Mouse (Mus musculus): Measurements from ENCODE around the gene Kdm5a. TPM values are rescaled to one million over a fixed set of nuclear protein-coding genes. Genes with fewer than 3 reads are reported as not detected.

Gene Kdm5a
- polyA plus RNA-seq, 2 experiments = 3.8 to 17.6 TPM

- Histone ChIP-seq H3K27ac (no peak within 1 kb of the TSS), H3K9me3 (ENCODE audit: control insufficient read depth, low read length) (no peaks in the 10 kb centered on the region), H3K27me3 (ENCODE audit: control insufficient read depth, insufficient read depth, low read length) (peaks cover 50% of the 10 kb centered on the region), H3K9ac (replicated peaks) (no peak within 1 kb of the TSS), H3K4me3 (ENCODE audit: insufficient read depth in 1 of 2, low read depth in 2 of 2, low read length in 2 of 2) (peak within 1 kb of the TSS; percentile 34 to 44), H3K4me1 (replicated peaks; ENCODE audit: control insufficient read depth in 2 of 2, insufficient read depth in 2 of 2, low read length in 1 of 2) (peaks cover 0 to 3% of the 10 kb centered on the region in 2 experiments; a peak in 1 of 4 replicates), H3K4me2 (ENCODE audit: low read depth) (peak within 1 kb of the TSS; percentile 62), H3K36me3 (replicated peaks; ENCODE audit: control insufficient read depth, insufficient read depth, low read depth) (no peaks in the 10 kb centered on the region)
- TF ChIP-seq EP300 (IDR thresholded peaks at IDR 0.05; ENCODE audit: low read depth) (no peak), CTCF (IDR thresholded peaks at IDR 0.05; ENCODE audit: low read depth) (no peak)
- DNase-seq (ENCODE audit: low read depth in 3 of 3, low spot score in 3 of 3) = no peak
- WGBS (ENCODE audit: insufficient replicate concordance) = under 1% methylated on average over 79 of the region's 84 CpGs
- ATAC-seq (ENCODE audit: insufficient read depth) = no peak
Measured at GRCm38 (mm10) chr6:120493374-120494181, 129.7 kb downstream of the Kdm5a start, which contains the start of gene Tmem121b. Gene Tmem121b, minus strand, starts transcription at chr6:120493807.

Other genes with a start within 250 kb of the Kdm5a start
- gene D330020A13Rik, start 69.8 kb upstream of the Kdm5a start, polyA plus RNA-seq (2012; rRNA removed) = not detected in 2 replicates
- not detected in 2 replicates for gene D330020A13Rik, start 69.8 kb upstream of the Kdm5a start, polyA plus RNA-seq (2014; fragmentation: Nextera tagmentation; extraction: Ambion mirVana)
- 0.11 and 0.13 TPM in 2 replicates for gene B4galnt3, start 69.6 kb upstream of the Kdm5a start, polyA plus RNA-seq (2012; rRNA removed)
- gene B4galnt3, start 69.6 kb upstream of the Kdm5a start, polyA plus RNA-seq (2014; fragmentation: Nextera tagmentation; extraction: Ambion mirVana) = 0.06 and 0.18 TPM in 2 replicates
- gene Ccdc77, start 250 bp downstream of the Kdm5a start, polyA plus RNA-seq (2012; rRNA removed) = 6.9 and 11.4 TPM in 2 replicates
- 14.1 and 16.3 TPM in 2 replicates for gene Ccdc77, start 250 bp downstream of the Kdm5a start, polyA plus RNA-seq (2014; fragmentation: Nextera tagmentation; extraction: Ambion mirVana)
- gene Il17ra, start 99.1 kb downstream of the Kdm5a start, polyA plus RNA-seq (2012; rRNA removed) = 6.0 and 6.2 TPM in 2 replicates
- gene Il17ra, start 99.1 kb downstream of the Kdm5a start, polyA plus RNA-seq (2014; fragmentation: Nextera tagmentation; extraction: Ambion mirVana) = 3.6 TPM in 2 replicates
- gene Tmem121b, start 129.7 kb downstream of the Kdm5a start, polyA plus RNA-seq (2012; rRNA removed) = 0.01 and 0.04 TPM in 2 replicates
- gene Tmem121b, start 129.7 kb downstream of the Kdm5a start, polyA plus RNA-seq (2014; fragmentation: Nextera tagmentation; extraction: Ambion mirVana) = 0.04 TPM in 1 of 2 replicates, not detected in the other
- 8.4 and 8.8 TPM in 2 replicates for gene Hdhd5, start 167.2 kb downstream of the Kdm5a start, polyA plus RNA-seq (2012; rRNA removed)
- 5.6 and 6.1 TPM in 2 replicates for gene Hdhd5, start 167.2 kb downstream of the Kdm5a start, polyA plus RNA-seq (2014; fragmentation: Nextera tagmentation; extraction: Ambion mirVana)

Data from liver, embryonic 14.5 days (tissue).